Mouse (Mus musculus) ES-E14 (cell line): ENCODE results near the gene Slc25a3. TPM values are rescaled to one million over a fixed set of nuclear protein-coding genes. Genes with fewer than 3 reads are reported as not detected.

ENCODE experiments used
- DNase-seq: peaks from one replicate; pipeline ENCODE4 v3.0.0-alpha.2; 2013; ENCODE audit warnings: low read depth, low spot score
- H3K27ac ChIP-seq: 2 replicates; pipeline ENCODE4 v1.5.1; 2012; ENCODE audit warnings: low read depth, mild to moderate bottlenecking, low read length, moderate library complexity, mixed read lengths; ENCODE audit not compliant: poor library complexity, insufficient read depth, severe bottlenecking
- H3K36me3 ChIP-seq: 2 replicates; pipeline ENCODE4 v1.6.1; 2012; ENCODE audit warnings: mild to moderate bottlenecking, low read length, moderate library complexity, mixed read lengths; ENCODE audit not compliant: control insufficient read depth, poor library complexity, insufficient read depth, severe bottlenecking
- H3K4me1 ChIP-seq, 2 experiments: fragments of 150-350 bp in 1 of 2; sonication (generic) in 1 of 2; 2 replicates each; pipeline ENCODE4 v1.6.1; 2012; ENCODE audit warnings: low read length in 2 of 2, mild to moderate bottlenecking in 1 of 2, mixed read lengths in 1 of 2; ENCODE audit not compliant: control insufficient read depth in 2 of 2, insufficient read depth in 2 of 2, poor library complexity in 1 of 2
- H3K4me3 ChIP-seq, 2 experiments: fragments of 150-350 bp in 1 of 2; sonication (generic) in 1 of 2; 2 replicates each; pipeline ENCODE4 v1.5.1; 2012; ENCODE audit warnings: low read length in 2 of 2, low read depth in 1 of 2, mild to moderate bottlenecking in 1 of 2, mixed read lengths in 1 of 2; ENCODE audit not compliant: insufficient read depth in 1 of 2, poor library complexity in 1 of 2, severe bottlenecking in 1 of 2
- H3K9ac ChIP-seq: 2 replicates; pipeline ENCODE4 v1.6.1; 2012; ENCODE audit warnings: low read depth, mild to moderate bottlenecking, low read length, mixed read lengths; ENCODE audit not compliant: poor library complexity, insufficient read depth, severe bottlenecking
- H3K9me3 ChIP-seq: fragments of 150-350 bp; sonication (generic); 2 replicates; pipeline ENCODE4 v1.6.1; 2012; ENCODE audit warnings: low read depth, mild to moderate bottlenecking, low read length; ENCODE audit not compliant: control insufficient read depth, insufficient read depth
- CHD2 ChIP-seq: IDR thresholded peaks from 2 replicates; pipeline ENCODE4 v1.6.1; 2014; ENCODE audit warnings: mild to moderate bottlenecking, low read depth, low read length, inconsistent platforms
- HCFC1 ChIP-seq: IDR thresholded peaks from 2 replicates; pipeline ENCODE4 v1.6.1; 2012; ENCODE audit warnings: low read length, inconsistent platforms, borderline replicate concordance; ENCODE audit not compliant: insufficient read depth
- MAFK ChIP-seq: IDR thresholded peaks from 2 replicates; pipeline ENCODE4 v1.6.1; 2014; ENCODE audit warnings: mild to moderate bottlenecking, low read depth, low read length, inconsistent platforms; ENCODE audit not compliant: insufficient read depth
- ZC3H11A ChIP-seq: IDR thresholded peaks from 2 replicates; pipeline ENCODE4 v1.6.1; 2012; ENCODE audit warnings: low read depth, mild to moderate bottlenecking, inconsistent platforms, low read length, borderline replicate concordance
- ZNF384 ChIP-seq: IDR thresholded peaks from 2 replicates; pipeline ENCODE4 v1.6.1; 2012; ENCODE audit warnings: low read depth, low read length, inconsistent platforms
- in situ Hi-C, 2 experiments: fragments of 600-800 bp; cut with MboI; formaldehyde crosslinking; loops; one replicate each; pipeline ENCODE4 v1.15.1; 2025; ENCODE audit warnings: low sequenced_read_pairs in 2 of 2, inconsistent platforms in 1 of 2; ENCODE audit not compliant: unreplicated experiment in 2 of 2
- total RNA-seq: library from RNA; depleted of rRNA; stranded (reverse); fragments of 300-350 nt; gene quantifications from 2 replicates; pipeline ENCODE4 v1.2.3, GENCODE M21; 2012

Gene Slc25a3
- total RNA-seq, 1 experiment: 481 TPM

DNA sequence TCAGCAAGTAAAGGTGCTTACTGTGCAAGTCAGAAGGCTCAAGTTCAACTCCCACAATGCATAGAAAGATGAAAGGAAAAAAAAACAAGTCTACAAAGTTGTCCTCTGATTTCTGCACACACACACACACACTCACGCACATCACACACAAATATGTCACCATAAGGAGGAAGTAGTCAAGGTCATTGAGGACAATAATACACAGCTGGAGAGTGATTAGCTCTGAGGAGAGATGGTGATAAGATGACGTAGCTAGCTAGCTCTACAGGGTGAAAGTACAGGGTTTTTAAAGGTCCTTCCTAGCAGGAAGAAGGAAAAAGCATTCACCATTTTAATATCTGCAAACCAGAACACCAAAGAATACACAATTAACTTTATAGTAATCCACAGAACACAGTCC lies 3.5 kb upstream of the Slc25a3 start:
- Histone ChIP-seq H3K27ac (no peak overlapping the region), H3K9me3 (no peaks in the 10 kb centered on the region), H3K9ac (no peak overlapping the region), H3K36me3 (no peaks in the 10 kb centered on the region; the same call in 1 of the 2 replicates), H3K4me1 (peaks cover 2 to 3% of the 10 kb centered on the region in 2 experiments; a peak in 2 of 4 replicates), H3K4me3 (no peak overlapping the region)
- TF ChIP-seq CHD2 (no peak), MAFK (no peak), HCFC1 (no peak), ZC3H11A (no peak), ZNF384 (no peak)
- in situ Hi-C loops: no loop called here
- DNase-seq: no peak

DNA sequence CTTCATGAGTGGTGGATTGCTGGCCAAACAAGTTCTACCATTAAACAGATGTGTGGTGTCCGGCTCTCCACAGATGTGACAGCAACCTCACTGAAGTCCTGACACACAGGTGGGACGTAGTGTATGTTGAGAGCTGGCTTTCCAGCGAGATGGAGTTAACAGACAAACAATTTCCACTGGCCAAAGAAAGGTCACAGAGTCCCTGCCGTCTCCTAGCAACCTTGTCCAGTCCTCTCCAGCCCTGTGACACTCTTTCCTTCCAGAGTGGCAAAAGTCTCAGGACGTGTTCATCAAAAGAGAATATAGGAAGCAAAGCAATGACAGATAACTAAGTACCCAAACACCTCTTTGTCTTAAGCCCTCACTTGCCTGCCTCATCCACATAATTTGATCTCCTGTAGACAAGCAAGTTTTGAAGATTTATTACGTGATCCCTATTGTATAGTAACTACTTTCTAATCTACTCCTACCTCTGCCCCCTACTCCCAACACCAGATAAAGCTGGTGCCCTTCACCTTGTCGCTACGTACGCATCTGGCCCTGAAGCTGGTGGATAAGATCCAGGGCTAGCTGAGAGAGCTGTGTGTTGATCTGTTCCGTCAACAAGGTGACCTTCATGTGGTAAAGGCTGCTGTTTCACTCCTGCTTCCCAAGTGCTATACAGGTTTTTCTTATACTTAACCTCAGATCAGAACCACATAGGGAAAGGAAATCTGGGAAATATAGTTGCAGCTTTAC lies 2.9 kb upstream of the Slc25a3 start:
- Histone ChIP-seq H3K9me3 (no peaks in the 10 kb centered on the region), H3K27ac (no peak overlapping the region), H3K9ac (no peak overlapping the region), H3K4me1 (peaks cover 3% of the 10 kb centered on the region in 2 experiments; a peak in 3 of 4 replicates), H3K36me3 (peaks cover 4% of the 10 kb centered on the region), H3K4me3 (no peak overlapping the region)
- in situ Hi-C loops: no loop called here
- no peak for TF ChIP-seq MAFK
- no peak for TF ChIP-seq ZC3H11A
- no peak for TF ChIP-seq HCFC1
- TF ChIP-seq ZNF384: no peak
- no peak for TF ChIP-seq CHD2
- DNase-seq: no peak

DNA sequence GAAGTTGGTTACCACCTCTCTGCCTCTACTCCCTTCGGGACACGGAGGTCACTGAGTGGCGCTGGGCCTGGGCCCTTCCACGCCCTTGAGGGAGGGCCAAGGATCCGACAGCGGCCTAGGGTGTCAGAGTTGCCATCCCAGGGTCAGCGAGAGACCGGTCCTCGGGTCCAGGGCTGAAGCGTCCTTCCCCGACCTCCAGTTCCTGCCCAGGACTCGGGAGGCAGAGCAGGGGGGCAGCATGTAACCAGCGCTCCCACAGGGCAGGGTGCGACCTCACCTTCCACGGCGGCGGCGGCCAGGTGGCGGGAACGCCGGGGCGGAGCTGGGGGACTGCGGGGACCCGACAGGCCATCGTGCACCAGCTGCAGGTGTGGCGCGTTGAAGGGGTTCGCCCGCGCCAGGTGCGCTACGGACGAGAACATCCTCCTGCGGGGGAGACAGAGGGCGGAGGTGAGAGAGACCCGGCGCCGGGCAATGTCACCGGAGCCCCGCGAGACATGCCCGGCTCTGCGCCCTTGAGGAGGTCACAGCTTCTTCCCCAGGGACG lies 505 bp downstream of the Slc25a3 start:
- Histone ChIP-seq H3K36me3 (peaks cover 21% of the 10 kb centered on the region), H3K4me1 (peaks cover 3 to 4% of the 10 kb centered on the region in 2 experiments; a peak in 3 of 4 replicates), H3K27ac (peak overlapping the region; percentile 77), H3K9me3 (no peaks in the 10 kb centered on the region), H3K4me3 (peak overlapping the region; percentile 76 to 90), H3K9ac (peak overlapping the region; percentile 91)
- in situ Hi-C loops: no loop called here
- TF ChIP-seq ZNF384: no peak
- no peak for TF ChIP-seq CHD2
- no peak for TF ChIP-seq ZC3H11A
- no peak for TF ChIP-seq MAFK
- TF ChIP-seq HCFC1: no peak
- no peak for DNase-seq

DNA sequence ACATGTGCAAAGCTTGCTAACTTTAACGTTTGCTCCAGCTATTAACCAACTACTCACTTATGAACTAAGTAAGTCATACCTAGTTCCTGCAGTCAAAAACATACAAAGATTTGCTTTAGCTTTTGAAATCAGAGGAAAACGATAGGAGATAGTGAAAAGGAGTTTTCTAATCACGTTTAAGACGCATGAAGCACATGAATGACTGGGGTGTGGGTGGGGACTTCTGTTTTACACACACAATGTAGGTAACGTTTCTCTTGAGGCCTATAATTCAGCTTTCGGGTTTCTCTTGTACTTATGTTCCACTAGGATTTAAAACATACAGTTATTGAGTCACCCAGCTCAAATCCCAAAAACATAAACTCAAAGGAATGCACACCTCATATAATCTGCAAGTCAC lies 1.2 kb downstream of the Slc25a3 start:
- Histone ChIP-seq H3K4me3 (peak overlapping the region; percentile 76 to 90), H3K9me3 (no peaks in the 10 kb centered on the region), H3K4me1 (peaks cover 3 to 4% of the 10 kb centered on the region in 2 experiments; a peak in 3 of 4 replicates), H3K9ac (peak overlapping the region; percentile 52; the same call in 1 of the 2 replicates), H3K27ac (no peak overlapping the region), H3K36me3 (peaks cover 26% of the 10 kb centered on the region)
- DNase-seq: no peak
- TF ChIP-seq ZC3H11A: no peak
- no peak for TF ChIP-seq CHD2
- TF ChIP-seq HCFC1: no peak
- no peak for TF ChIP-seq ZNF384
- no peak for TF ChIP-seq MAFK
- in situ Hi-C loops: no loop called here
